Mouse (Mus musculus): ENCODE results near the gene Cdkl3. TPM values are rescaled to one million over a fixed set of nuclear protein-coding genes. Genes with fewer than 3 reads are reported as not detected.

Gene Cdkl3
- polyA plus RNA-seq, 1 experiment, result 15.9 TPM

DNA sequence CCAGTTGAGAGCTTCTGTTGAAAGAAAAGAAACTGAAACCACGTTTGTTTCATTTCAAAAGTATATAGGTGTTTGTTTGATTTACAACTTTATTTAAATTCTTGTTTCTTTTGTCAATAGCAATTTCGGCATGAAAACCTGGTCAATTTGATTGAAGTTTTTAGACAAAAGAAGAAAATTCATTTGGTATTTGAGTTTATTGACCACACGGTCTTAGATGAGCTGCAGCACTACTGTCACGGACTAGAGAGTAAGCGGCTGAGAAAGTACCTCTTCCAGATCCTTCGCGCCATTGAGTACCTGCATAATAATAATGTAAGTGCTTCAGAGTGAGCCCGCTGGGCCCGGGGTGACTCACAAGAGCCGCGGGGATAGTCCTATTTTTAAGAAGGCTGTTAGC is 7.0 kb downstream of the Cdkl3 start:
- no peak for DNase-seq (ENCODE audit: extremely low spot score in 1 of 2, low spot score in 1 of 2)

DNA sequence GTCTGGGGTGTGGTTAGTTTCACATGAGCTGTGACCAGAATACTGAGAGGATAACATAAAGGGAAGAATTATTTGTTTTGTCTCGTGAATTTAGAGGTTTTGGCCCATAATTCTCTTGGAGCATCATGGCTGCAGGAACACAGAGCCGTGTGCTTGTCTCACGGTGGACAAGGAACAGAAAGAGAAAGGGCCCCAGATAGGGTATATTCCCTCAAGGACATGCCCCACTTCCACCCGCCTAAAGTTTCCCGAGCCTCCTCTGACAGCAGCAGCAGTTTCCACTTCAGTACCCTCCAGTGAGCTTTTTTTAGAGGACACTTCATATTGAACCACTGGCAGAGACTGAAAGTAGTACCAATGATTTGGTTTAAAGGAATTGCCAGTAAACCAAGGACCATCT is 7.5 kb downstream of the Cdkl3 start:
- no peak for DNase-seq (ENCODE audit: extremely low spot score in 1 of 2, low spot score in 1 of 2)

DNA sequence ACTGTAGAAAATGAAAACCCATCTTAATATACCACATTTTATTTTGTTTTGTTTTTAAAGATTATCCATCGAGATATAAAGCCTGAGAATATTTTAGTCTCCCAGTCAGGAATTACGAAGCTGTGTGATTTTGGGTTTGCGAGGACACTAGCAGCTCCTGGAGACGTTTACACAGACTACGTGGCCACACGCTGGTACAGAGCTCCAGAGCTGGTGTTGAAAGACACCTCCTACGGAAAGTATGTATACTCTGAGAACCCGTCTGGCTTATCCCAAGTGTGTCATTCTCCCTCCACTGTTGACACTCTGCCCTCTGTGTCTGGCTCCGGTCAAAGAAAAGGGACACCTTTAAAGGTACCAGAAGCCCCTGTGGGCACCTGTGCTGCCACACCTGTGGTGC is 14.2 kb downstream of the Cdkl3 start:
- DNase-seq (ENCODE audit: extremely low spot score in 1 of 2, low spot score in 1 of 2), result peak in 1 of 2 experiments; percentile 44

DNA sequence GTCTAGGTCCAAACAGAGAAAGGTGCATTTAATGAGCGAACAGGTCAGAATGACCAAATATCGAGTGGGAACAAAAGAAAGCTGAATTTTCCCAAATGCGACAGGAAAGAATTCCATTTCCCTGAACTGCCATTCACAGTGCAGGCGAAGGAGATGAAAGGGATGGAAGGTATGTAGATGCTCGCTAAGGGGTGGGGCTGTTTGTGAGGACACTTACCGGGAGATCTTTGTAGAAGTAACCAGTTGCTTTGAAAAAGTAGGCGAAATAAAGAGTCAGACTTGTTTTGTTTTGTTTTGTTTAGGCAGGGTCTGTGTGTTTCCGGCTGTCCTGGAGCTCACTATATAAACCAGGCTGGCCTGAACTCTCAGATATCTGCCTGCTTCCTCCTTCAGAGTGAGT is 28.3 kb downstream of the Cdkl3 start:
- no peak for DNase-seq (ENCODE audit: extremely low spot score in 1 of 2, low spot score in 1 of 2)

DNA sequence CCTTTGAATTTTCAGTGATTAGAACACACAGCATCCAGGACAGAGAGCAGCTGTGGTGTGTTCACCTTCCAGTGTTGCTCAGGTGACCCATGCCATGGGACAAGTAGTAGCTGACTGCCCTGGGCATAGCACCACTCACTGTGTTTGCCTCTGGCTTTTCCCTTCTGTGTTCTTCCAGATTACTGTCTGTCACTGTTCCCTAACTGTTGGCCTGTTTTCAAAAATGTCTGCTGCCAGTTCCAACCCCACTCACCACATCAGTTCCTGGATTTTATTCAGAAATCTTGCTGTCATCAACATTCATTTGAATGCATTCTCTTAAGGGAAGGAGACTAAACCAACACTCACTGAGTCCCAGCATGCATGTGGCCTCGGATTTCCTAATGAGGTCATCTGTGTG is 29.9 kb downstream of the Cdkl3 start:
- DNase-seq (ENCODE audit: extremely low spot score in 1 of 2, low spot score in 1 of 2), result peak in 1 of 2 experiments; percentile 32

DNA sequence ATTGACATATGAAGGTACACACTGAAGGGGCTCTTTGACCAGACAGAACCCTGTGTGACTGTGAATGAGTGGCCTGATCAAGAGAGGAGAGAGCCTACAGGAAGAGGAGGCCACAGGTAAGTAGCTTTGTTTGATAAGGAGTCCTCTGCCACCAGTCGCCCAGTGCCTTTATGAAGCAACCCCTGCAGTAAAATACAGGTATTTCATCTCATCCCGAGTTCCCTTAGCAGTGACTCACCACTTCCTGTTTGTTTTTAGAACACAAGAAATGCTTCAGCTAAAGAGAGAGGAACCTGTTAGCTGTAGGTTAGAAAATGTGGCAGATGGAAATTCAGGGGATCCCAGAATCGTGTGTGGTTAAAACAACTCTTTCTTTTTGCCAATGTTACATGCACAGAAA is 31.9 kb downstream of the Cdkl3 start:
- no peak for DNase-seq (ENCODE audit: extremely low spot score in 1 of 2, low spot score in 1 of 2)

DNA sequence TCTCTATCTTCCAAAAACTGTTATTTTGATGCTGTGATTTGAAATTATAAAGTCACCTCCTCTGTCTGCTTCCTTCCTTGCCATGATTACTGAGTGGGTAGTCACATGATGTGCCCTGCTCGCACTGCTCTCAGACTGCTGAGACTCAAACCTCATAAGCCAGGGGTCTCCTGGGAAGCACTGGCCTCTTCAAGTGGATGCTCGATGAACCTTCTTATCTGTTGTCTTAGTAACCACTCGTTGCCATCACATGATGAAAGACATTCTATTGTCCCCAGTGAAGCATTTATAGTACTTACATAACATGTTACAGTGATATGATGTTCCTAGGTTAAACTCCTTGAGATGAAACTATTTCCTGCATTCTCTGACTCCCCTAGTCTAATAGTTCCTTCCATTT is 33.6 kb downstream of the Cdkl3 start:
- DNase-seq (ENCODE audit: extremely low spot score in 1 of 2, low spot score in 1 of 2), result no peak

DNA sequence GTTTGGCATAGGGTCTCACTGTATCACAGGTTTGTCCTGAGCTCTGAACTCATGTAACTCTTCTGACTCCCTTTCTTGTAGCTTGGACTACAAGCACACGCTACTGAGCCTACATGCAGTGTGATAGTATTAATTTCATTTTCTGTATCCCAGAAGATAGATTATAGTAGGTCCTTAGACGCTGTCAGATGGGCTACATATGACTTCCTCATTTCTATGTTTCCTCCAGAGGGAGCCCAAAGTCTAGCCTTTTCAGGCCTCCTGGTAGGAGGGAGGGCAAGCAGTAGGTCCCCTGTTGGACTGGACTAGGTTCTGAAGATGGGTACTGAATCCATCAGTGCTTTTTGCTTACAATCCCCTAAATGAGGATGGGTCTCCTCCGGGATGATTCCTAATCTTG is 39.2 kb downstream of the Cdkl3 start:
- DNase-seq (ENCODE audit: extremely low spot score in 1 of 2, low spot score in 1 of 2), result peak in 1 of 2 experiments; percentile 25

DNA sequence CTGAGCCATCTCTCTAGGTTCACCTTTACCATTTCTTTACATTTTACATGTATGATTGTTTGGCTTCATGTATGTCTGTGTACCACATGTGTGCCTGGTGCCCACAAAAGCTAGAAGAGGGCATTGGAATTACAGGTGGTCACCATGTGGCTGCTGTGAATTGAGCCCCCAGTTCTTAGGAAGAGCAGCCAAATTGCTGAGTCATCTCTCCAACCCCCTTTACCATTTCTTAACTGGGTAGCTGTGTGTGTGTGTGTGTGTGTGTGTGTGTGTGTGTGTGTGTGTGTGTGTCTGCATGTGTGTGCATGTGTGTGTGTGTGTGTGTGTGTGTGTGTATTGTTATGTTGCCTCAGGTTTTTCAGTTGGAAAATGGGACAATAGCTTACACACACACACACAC is 40.1 kb downstream of the Cdkl3 start:
- no peak for DNase-seq (ENCODE audit: extremely low spot score in 1 of 2, low spot score in 1 of 2)

DNA sequence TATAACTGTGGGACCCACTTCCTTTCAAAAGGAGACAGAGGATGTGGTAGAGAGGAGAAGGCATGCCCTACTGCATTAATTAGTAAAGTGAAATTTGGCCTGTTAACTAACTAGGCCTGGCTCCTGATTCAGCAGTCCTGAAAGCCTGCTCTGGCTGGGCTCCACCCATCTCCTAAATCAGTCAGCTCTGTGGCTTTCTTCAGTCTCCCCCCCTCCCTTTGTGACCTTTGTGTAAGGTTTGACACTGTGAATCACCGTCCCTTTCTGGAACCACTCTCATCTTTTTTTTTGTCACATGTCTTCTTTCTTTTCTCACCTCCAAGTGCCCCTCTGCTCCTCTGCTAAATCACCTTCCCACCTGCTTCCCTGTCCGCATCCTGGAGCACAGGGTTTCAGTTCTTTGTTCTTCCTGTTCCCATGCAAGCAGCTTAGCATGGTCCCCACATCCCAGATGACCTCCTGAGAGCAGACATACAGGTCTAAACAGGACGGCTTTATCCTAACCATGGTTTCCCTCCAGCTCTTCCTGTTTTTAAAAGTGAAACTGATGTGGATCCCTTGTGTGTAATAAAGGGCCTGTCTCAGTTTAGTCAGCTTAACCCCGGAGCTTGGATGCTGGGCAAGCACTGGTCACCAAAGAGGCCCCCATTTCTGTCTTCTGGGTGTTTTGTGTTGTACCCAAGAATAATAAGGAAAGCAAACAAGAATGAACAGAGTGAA is 42.6 kb downstream of the Cdkl3 start:
- no peak for DNase-seq (ENCODE audit: extremely low spot score in 1 of 2, low spot score in 1 of 2)

DNA sequence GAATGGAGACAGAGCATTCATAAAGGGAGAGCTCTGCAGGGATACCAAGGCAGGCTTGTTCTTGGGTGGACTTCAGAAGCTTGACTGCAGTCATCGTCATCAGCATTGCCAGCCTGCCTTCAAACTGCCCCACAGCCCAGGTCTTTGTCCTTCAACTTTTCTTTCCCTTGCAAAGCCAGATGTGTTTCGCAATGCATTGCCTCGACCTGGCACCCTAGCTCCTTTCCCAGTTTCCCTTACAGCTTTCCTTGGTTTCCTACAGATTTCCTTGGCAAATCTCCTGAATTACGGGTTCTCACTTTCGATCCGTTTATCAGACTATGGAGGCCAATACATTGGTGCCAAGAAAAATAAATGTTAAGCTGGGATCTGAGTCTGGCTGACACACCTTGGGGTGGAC is 49.4 kb downstream of the Cdkl3 start:
- DNase-seq (ENCODE audit: extremely low spot score in 1 of 2, low spot score in 1 of 2), result no peak

DNA sequence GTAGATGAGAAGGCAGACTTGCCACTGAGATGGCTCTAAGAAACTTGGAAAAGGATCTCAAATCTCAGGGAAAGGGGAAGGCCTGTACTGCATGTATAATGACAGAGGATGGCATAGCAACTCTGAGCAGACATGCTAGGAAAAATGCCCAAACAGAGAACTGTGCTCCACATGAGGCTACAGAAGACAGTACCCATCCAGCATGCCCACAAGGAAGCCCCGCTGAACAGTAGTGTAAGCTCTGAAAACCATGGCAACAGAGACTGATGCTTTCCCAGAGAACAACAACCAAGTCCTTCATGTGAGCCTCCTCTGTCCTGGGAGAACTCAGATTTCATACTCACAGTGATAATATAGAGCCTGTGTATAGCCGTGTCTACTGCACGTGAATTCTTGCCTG is 50.7 kb downstream of the Cdkl3 start:
- DNase-seq (ENCODE audit: extremely low spot score in 1 of 2, low spot score in 1 of 2), result no peak

DNA sequence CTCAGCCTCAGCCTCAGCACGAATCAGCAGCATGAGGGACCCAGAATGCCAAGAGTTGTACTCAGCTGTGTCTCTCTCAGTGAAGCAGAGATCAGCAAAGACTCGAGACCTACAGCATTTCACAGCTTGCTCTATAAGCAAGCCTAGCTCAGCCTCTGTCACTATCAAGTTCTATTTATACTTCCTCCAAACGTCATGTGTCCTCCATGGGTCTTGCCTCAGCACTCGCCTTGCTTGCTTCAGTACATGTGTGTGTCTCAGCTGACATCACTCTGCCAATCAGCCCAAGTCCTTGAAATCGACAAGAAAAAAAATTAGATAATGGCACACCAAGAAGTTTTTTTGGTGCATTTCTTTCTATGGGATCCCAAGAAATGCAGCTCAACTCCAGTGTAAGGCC is 52.2 kb downstream of the Cdkl3 start:
- DNase-seq (ENCODE audit: extremely low spot score in 1 of 2, low spot score in 1 of 2), result no peak

DNA sequence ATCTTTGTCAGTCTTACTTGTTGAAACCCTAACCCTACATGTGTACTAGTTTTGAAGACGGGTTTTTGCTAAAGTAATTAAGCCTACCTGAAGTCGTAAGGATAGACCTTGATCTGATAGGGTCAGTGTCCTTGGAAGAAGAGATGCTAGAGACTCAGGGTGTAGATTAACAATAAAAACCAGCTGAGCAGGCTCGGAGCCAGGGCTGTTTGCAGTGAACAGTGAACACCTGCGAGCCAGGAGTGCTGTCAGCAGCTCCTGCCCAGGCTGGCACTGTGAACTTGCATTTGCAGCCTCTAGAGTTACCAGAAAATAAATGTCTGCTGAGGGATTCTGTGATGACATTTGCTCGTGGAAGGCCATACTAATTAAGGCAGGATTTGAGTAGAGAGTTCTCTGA is 55.0 kb downstream of the Cdkl3 start:
- no peak for DNase-seq (ENCODE audit: extremely low spot score in 1 of 2, low spot score in 1 of 2)

DNA sequence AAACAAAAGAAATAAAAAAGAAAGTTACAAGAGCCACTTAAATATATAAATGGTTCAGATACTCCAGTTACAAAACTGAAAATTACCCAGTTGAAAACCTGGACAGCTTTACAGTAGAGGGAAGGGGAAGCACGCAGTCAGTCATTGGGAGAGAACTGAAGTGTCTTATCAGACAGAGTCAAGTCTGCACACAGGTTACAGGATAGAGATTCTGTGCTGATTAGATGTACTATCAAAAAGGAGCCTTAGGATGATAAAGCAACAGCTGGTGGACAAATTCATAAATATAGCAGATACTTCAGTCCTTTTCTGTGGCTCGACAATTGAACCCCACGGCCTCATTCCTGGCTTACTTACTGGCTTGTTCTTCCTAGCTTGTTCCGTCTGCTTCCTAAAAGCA is 56.3 kb downstream of the Cdkl3 start:
- DNase-seq (ENCODE audit: extremely low spot score in 1 of 2, low spot score in 1 of 2), result no peak

DNA sequence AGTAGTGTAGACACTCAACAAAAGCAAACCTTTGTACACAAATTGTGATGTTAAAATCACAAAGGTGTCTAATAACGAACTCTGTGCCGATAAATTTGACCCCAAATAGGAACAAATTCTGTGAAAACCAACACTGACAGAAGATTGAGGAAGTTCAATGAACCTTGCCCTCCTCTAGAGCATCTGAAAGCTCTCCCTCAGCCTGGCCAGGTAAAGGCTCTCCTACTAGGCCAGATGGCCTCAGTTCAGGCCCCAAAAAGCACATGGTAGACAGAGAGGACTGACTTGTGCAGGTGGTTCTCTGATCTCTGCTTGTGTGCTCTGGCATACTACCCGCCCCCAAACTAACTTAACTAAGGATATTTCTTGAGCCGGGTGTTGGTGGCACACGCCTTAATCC is 58.4 kb downstream of the Cdkl3 start:
- DNase-seq (ENCODE audit: extremely low spot score in 1 of 2, low spot score in 1 of 2), result no peak

DNA sequence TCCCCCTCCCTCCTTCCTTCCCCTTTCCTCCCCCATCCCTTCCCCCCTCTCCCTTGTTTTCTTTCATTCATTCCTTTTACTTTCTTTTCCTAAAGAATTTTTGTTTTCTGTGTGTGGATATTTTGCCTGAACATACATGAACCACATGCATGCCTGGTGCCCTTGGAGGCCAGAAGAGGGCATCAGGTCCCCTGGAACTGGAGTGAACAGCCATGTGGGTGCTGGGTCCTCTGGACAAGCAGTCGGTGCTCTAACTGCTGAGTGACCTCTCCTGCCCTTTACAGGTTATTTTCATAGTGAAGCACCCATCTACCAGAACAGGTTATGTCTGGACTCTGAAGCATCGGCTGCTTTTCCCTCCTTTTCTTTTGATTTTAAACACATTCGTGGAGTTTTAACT is 60.4 kb downstream of the Cdkl3 start:
- DNase-seq (ENCODE audit: extremely low spot score in 1 of 2, low spot score in 1 of 2), result no peak

DNA sequence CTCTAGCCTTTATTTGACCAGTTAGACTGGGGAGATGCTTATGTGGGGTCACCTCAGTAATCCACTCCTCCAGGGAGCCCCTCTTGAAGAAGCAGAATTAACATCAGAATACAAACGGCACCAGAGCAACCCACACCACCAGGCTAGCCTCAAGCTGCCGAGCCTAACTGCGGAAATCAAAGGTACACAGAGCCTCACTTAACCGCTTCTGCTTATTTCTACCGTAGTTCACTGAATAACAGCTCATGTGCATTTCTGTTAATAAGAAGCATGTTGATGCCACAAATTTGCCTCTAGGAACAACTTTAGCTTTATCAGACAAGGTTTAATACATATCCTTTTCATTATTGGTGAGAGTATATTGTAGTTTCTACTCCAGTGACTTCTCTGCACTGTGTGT is 61.8 kb downstream of the Cdkl3 start:
- DNase-seq (ENCODE audit: extremely low spot score in 1 of 2, low spot score in 1 of 2), result no peak

DNA sequence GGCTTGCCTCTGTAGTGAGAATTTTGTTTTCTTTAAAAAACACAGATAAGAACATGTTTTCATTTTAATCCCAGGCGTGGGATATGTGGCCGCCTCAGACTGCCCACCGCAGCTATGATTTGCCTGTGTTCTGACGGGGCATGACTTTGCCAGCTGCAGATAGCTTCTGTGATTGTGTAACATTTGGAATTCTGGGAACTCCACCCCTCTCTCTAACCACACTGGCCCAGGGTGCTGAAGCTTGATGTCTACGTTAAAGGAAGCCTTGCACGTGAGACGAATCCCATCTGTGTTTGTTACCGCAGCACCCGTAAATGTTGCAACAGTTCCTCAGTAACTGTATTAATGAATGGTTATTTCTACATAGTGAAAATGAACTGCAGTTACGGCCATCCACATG is 67.7 kb downstream of the Cdkl3 start:
- DNase-seq (ENCODE audit: extremely low spot score in 1 of 2, low spot score in 1 of 2), result no peak

DNA sequence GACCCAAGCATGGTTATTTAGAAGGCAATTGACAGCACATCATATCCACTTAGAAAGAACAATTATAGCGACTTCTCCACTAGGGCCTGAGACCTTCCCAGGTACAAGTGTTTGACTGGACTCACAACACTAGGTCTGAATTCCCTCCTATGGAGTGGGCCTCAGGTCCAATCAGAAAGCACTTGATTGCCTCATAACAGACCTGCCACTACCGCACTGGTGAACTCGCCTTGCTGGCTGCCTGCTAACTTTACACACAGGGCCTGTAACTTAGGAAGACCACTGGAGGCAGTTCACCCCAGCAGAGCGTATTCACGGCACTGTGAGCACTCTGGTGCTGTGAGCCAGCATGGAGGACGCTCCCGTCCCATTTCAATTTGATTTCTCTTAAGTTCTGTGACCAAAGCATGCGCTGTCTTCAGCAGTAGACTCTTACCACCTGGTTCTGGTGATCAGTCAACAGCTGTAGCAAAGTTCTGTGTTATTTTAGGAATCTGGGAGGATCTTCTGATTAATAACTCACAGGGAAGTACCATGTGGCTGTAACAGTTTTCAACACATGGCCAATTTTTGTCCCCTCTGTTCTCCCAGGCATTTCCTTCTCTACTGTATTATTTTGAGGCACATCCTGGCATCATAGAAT is 69.6 kb downstream of the Cdkl3 start:
- no peak for DNase-seq (ENCODE audit: extremely low spot score in 1 of 2, low spot score in 1 of 2)

DNA sequence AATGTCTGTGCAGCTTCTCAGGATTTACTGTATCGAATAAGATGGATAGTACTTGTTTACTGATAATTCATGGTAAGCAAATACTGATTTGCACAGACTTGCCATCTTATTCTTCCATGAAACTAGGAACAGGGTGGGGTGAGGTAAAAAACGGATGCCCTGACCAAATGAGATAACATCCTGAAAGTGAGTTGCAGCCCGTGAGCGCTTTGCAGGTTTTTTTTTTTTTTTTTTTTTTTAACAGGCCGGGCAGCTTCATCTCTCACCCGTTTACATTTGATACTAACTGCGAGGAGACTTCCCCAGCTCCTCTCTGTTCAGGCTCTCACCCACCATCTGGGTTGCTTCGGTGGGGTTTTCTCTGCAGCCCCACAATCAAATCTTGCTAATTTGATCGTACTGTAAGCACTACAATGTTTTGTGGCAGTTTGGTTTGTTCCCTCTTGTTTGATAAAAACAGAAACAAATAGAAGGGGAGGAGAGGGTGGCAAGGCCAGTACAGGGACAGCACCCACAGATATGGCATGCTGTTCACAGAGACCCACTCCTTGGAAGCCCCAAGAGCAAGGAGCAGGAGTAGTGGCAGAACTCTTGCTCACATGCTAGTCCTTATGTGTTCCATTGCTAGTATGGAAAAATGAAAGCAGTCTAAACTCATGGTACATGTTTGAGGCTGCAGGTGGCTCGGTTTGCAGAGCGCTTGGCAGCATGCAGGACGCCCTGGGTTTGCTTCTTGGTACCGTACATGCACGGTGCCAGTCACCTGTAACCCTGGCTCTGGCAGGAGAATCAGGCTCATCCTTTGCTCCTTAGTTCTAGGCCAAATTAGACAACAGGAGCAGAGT is 70.8 kb downstream of the Cdkl3 start:
- DNase-seq (ENCODE audit: extremely low spot score in 1 of 2, low spot score in 1 of 2), result no peak
